Mouse (Mus musculus): ENCODE data around the gene Mroh2a.

- TF ChIP-seq CHD2 (IDR thresholded peaks at IDR 0.05; ENCODE audit: low read depth, low read length): no peak
- TF ChIP-seq HCFC1 (IDR thresholded peaks at IDR 0.05; ENCODE audit: borderline replicate concordance, insufficient read depth, low read length): no peak
- TF ChIP-seq ZC3H11A (IDR thresholded peaks at IDR 0.05; ENCODE audit: borderline replicate concordance, low read depth, low read length): no peak
- no peak for TF ChIP-seq ZNF384 (IDR thresholded peaks at IDR 0.05; ENCODE audit: low read depth, low read length)
- no peak for TF ChIP-seq MAFK (IDR thresholded peaks at IDR 0.05; ENCODE audit: insufficient read depth, low read depth, low read length)
Observed at GRCm38 (mm10) chr1:88290511-88290910, 63.7 kb downstream of the Mroh2a start.

All from ES-E14 (cell line).